Mouse (Mus musculus) frontal cortex, postnatal 36 days (tissue): ENCODE measurements around the gene Morn1.

Experiments
- DNase-seq, 2 experiments: peaks; one replicate each; pipeline ENCODE4 v3.0.0; 2022; ENCODE audit warnings: low spot score in 2 of 2

Gene Morn1

DNA sequence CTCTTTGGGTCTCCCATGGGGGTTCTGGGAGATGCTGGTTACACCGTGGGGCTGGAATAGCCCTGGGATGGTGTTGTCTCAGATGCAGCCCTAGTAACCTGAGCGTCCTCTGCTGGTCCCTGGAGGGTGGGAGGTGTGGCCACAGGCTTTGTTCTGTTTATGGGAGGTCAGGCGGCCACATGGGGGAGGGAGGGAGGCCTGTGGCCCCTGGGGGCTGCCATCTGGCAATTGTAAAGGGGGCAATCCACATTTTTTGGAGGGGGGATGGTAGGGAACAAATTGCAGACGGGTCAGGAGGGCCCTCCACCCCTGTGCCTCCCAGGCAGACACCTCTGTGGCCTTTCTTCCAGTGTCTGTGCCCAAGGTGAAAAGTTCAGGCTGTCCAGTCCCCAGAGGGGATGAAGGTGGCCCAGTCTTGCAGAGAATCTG, 103.3 kb downstream of the Morn1 start:
- no peak for DNase-seq

GRCm38 (mm10) chr4:155190275-155190674, 103.9 kb downstream of the Morn1 start:
- no peak for DNase-seq
